Mouse (Mus musculus) ES-Bruce4 (cell line): ENCODE data around the gene Stk32c.

Source experiments
- CTCF ChIP-seq: IDR thresholded peaks from one replicate; pipeline ENCODE4 v1.8.1; 2011; ENCODE audit warnings: low read depth, low read length
- POLR2A ChIP-seq: IDR thresholded peaks from one replicate; pipeline ENCODE4 v1.8.1; 2011; ENCODE audit warnings: low read length; ENCODE audit not compliant: insufficient read depth

- TF ChIP-seq CTCF: no peak
- no peak for TF ChIP-seq POLR2A
These were observed 16.1 kb downstream of the Stk32c start for GRCm38 (mm10) chr7:139197022-139197421.
